Mouse (Mus musculus): ENCODE results near the gene Ccdc162.

Gene Ccdc162

GRCm38 (mm10) chr10:41490518-41490873, 225.9 kb downstream of the Ccdc162 start:
- in situ Hi-C loops (cut with MboI, MseI) = no loop called here

GRCm38 (mm10) chr10:41489708-41490517, 226.5 kb downstream of the Ccdc162 start, which contains the start of the genes Smpd2 and Ppil6:
Smpd2 (minus strand) TSS chr10:41490369.
Ppil6 (plus strand) TSS chr10:41490439.
- in situ Hi-C loops (cut with MboI, MseI) = loop anchor here (5.0 to 10.0 kb wide), 3 partner anchors 43 to 1185 kb away; partner anchors contain the start of genes Ak9 (in 1 of the 2) and Fig4 (in 1 of the 2)

GRCm38 (mm10) chr10:41489294-41489693, 227.1 kb downstream of the Ccdc162 start:
- in situ Hi-C loops (cut with MboI, MseI) = loop anchor here (5.0 to 10.0 kb wide), 3 partner anchors 42 to 1186 kb away; partner anchors contain the start of genes Ak9 (in 1 of the 2) and Fig4 (in 1 of the 2)

GRCm38 (mm10) chr10:41488877-41489276, 227.6 kb downstream of the Ccdc162 start:
- in situ Hi-C loops (cut with MboI, MseI) = loop anchor here (5.0 to 10.0 kb wide), 3 partner anchors 42 to 1186 kb away; partner anchors contain the start of genes Ak9 (in 1 of the 2) and Fig4 (in 1 of the 2)
